Mouse (Mus musculus) midbrain, embryonic 10.5 days (tissue): ENCODE measurements around the gene Top2b. TPM values are rescaled to one million over a fixed set of nuclear protein-coding genes. Genes with fewer than 3 reads are reported as not detected.

Experiments
- DNase-seq: peaks from one replicate; pipeline ENCODE4 v3.0.0-alpha.2; 2017; ENCODE audit warnings: low spot score
- H3K27ac ChIP-seq: fragments of 300-500 bp; sonication (generic); replicated peaks from 2 replicates; pipeline ENCODE4 v1.5.1; 2016; ENCODE audit warnings: mild to moderate bottlenecking
- H3K27me3 ChIP-seq: fragments of 300-500 bp; sonication (generic); 2 replicates; pipeline ENCODE4 v1.6.1; 2016; ENCODE audit warnings: low read depth, mild to moderate bottlenecking; ENCODE audit not compliant: poor library complexity, severe bottlenecking
- H3K36me3 ChIP-seq: fragments of 300-500 bp; sonication (generic); 2 replicates; pipeline ENCODE4 v1.6.1; 2016; ENCODE audit warnings: mild to moderate bottlenecking, moderate library complexity
- H3K4me1 ChIP-seq: fragments of 300-500 bp; sonication (generic); 2 replicates; pipeline ENCODE4 v1.6.1; 2016
- H3K4me3 ChIP-seq: fragments of 300-500 bp; sonication (generic); 2 replicates; pipeline ENCODE4 v1.5.1; 2016; ENCODE audit warnings: mild to moderate bottlenecking, moderate library complexity
- H3K9me3 ChIP-seq: fragments of 300-500 bp; sonication (generic); replicated peaks from 2 replicates; pipeline ENCODE4 v1.6.1; 2016; ENCODE audit warnings: mild to moderate bottlenecking
- WGBS: fragments of 180-500 bp; shearing (Covaris S2); methylation state at CpG from one replicate; pipeline ENCODE4 v1.1.7; 2016; 5-methylcytosine and 5-hydroxymethylcytosine counted together
- polyA plus RNA-seq: library from polyadenylated mRNA; unstranded; fragments of >200 nt; fragmentation: Nextera tagmentation; extraction: Ambion mirVana; gene quantifications from 2 replicates; pipeline ENCODE4 v1.2.1, GENCODE M21; 2016

The Top2b gene
- polyA plus RNA-seq, 1 experiment from 2014 or later, result 64.5 TPM

DNA sequence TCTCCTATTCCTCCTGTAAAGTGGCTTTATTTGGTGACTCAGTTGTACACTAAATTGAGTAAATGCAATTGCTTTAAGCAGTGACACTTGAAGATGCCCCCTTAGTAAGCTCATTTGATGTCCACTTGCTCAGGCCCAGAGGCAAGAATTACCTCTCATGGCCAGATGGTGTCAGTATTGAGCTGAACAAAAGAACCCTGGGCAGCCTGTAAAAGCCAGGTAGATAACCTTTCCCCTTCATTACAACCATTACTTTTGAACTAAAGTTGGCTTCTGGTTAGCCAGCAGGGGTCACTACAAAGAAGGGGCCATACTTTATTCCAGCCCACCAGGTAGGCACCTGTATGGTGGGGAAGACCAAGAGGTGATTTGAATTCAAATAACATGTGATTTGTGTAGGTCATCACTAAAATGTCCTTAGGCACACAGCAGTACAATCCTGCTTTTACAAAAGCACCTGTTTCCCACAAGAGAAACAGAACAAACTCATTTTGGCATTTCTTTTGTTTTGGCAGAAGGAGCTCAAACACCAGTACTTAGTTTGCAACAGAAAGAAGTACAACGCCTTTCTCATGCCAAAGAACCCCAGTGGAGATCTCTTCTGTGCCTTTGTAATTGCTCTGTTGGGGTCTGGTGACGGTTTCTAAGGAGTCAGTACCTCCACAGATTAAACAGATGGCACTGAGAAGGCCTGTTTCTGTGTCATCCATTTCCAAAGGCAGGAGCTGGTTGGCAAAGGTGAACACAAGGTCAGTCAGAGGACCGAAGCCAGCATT, 69.6 kb downstream of the Top2b start:
- no peak overlapping the region for H3K27ac ChIP-seq
- no peaks in the 10 kb centered on the region for H3K9me3 ChIP-seq
- no peaks in the 10 kb centered on the region for H3K4me1 ChIP-seq
- H3K4me3 ChIP-seq, result no peak overlapping the region
- peaks cover 45% of the 10 kb centered on the region for H3K36me3 ChIP-seq
- WGBS, result 61% methylated on average over 3 of the region's 3 CpGs
- DNase-seq, result peak; percentile 48
- H3K27me3 ChIP-seq, result no peaks in the 10 kb centered on the region

DNA sequence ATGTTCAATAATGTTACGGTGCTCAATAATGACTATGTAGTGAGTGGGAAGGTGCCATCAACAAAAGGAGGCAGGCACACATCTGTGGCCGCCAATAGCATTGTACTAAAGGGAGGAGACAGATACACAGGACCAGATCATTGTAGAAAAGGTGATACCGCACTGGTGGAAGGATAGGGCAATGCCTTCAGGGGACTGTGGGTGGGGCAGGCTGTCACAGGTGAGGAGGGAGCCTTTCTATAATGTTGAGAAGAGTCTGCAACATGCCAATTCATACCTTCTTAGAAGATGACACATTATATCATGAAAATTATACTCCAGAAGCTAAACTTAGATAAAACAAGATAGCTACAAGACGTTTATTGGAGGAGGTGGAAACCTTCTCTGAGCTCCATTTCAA, 72.4 kb downstream of the Top2b start:
- WGBS, result 94% methylated on average over 4 of the region's 4 CpGs
- Histone ChIP-seq H3K36me3 (peaks cover 17% of the 10 kb centered on the region), H3K27me3 (no peaks in the 10 kb centered on the region), H3K9me3 (no peaks in the 10 kb centered on the region), H3K27ac (no peak overlapping the region), H3K4me1 (no peaks in the 10 kb centered on the region), H3K4me3 (no peak overlapping the region)
- no peak for DNase-seq

DNA sequence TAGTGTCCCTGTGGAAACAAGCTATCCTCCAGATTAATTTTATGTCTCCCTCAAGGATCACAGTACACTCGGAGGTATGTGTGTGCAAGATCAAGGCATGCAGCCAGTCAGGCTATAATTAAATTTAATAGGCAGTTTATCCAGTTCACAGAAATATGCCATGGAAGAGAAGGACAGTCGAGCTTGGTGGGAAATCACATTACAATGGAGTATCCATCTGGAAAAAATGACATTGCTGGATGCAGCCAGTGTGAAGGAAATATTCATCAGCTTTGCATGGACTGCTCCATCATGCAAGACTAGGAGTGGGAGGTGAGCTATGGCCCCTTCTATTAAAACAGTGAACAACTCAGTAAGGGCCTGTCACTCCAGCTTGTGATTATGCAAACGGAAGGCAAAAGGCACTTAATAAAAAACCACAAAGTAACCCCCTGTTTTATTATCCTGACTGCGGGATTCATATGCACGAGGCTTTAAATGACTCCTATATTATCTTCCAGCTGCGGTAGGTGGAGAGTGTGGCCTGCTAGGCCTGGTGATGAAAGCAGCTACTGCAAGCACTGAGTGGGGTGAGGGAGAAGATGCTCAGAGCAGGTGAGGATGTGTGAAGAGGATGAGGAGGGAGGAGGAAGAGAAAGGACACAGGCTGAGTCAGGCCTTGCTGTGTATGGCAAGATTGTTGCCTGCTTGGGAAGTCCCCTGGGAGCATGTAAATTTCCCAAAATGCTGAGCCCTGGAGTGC, 74.6 kb downstream of the Top2b start:
- no peak for DNase-seq
- no peaks in the 10 kb centered on the region for H3K4me1 ChIP-seq
- 87% methylated on average over 6 of the region's 6 CpGs for WGBS
- no peak overlapping the region for H3K4me3 ChIP-seq
- no peak overlapping the region for H3K27ac ChIP-seq
- H3K27me3 ChIP-seq, result no peaks in the 10 kb centered on the region
- H3K9me3 ChIP-seq, result no peaks in the 10 kb centered on the region
- H3K36me3 ChIP-seq, result peaks cover 12% of the 10 kb centered on the region; the same call in 1 of the 2 replicates

DNA sequence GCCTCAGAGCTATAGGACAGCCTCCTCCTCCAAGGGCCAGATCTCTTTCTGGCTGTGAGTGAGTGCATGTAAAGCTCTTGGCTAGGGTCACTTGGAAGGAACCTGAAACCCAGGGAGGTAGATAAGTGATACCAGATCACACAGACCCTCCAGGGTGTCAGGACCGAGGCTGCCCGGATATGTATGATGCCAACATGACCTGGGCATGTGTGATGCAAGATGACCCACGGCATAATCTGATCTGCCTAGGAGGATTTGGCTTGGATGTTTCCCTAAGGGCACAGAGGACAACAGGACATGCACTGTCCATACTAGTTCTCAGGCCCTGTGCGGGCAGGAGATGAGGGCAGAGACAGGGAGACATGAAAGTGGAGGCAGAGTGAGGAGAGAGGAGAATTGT, 79.9 kb downstream of the Top2b start:
- Histone ChIP-seq H3K4me3 (no peak overlapping the region), H3K4me1 (no peaks in the 10 kb centered on the region), H3K9me3 (no peaks in the 10 kb centered on the region), H3K36me3 (no peaks in the 10 kb centered on the region), H3K27ac (no peak overlapping the region), H3K27me3 (no peaks in the 10 kb centered on the region)
- DNase-seq, result no peak
- WGBS, result 82% methylated on average over 4 of the region's 4 CpGs

DNA sequence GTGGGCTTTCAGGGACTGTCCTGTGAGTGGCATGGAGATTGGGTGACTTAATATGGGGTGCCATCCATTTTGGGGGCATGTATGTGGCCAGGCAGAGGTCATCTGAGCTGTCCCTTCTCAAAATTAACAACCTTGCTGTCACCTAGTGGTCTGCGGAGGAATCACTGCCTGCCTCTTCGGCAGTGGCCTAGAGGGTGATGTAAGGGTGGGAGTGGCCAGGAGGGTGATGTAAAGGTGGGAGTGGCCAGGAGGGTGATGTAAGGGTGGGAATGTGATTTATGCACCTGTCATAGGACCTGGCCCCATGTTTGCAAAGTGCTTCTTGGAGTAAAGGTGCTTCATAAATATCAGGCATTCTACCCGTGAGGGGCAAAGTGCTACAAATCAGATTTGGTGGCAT, 82.6 kb downstream of the Top2b start:
- no peak for DNase-seq
- Histone ChIP-seq H3K36me3 (no peaks in the 10 kb centered on the region), H3K27ac (no peak overlapping the region), H3K27me3 (no peaks in the 10 kb centered on the region), H3K4me1 (no peaks in the 10 kb centered on the region), H3K4me3 (no peak overlapping the region), H3K9me3 (no peaks in the 10 kb centered on the region)
- 47% methylated on average over 3 of the region's 3 CpGs for WGBS

DNA sequence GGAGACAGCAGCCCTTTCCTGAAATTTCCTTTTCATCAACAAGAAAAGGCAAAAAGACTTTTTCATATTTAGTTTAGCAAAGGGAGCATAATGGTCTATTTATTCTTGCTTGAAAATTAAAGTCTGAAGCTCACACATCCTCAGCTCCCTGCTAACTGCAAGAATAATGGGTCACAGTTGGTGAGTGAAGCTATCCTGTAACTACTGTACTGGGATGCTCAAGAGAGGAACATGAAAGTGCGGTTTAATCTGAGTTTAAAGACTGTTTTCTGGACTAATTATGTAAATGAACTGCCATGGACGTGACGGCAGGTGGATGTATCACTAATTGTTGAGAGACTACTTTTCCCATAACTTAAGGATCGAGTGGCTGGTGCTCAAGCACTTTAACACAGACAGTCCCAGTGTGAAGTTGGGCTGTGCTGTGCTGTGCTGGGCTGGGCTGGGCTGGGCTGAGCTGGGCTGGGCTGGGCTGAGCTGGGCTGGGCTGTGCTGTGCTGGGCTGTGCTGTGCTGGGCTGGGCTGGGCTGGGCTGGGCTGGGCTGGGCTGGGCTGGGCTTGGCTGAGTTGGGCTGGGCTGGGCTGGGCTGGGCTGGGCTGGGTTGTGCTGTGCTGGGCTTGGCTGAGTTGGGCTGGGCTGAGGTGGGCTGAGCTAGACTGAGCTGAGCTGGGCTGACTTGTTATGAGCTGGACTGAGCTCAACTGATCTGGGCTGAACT, 83.4 kb downstream of the Top2b start:
- no peaks in the 10 kb centered on the region for H3K4me1 ChIP-seq
- no peak overlapping the region for H3K27ac ChIP-seq
- no peaks in the 10 kb centered on the region for H3K9me3 ChIP-seq
- WGBS, result 70% methylated on average over 4 of the region's 4 CpGs
- H3K4me3 ChIP-seq, result no peak overlapping the region
- H3K36me3 ChIP-seq, result no peaks in the 10 kb centered on the region
- H3K27me3 ChIP-seq, result no peaks in the 10 kb centered on the region
- DNase-seq, result peak; percentile 26

DNA sequence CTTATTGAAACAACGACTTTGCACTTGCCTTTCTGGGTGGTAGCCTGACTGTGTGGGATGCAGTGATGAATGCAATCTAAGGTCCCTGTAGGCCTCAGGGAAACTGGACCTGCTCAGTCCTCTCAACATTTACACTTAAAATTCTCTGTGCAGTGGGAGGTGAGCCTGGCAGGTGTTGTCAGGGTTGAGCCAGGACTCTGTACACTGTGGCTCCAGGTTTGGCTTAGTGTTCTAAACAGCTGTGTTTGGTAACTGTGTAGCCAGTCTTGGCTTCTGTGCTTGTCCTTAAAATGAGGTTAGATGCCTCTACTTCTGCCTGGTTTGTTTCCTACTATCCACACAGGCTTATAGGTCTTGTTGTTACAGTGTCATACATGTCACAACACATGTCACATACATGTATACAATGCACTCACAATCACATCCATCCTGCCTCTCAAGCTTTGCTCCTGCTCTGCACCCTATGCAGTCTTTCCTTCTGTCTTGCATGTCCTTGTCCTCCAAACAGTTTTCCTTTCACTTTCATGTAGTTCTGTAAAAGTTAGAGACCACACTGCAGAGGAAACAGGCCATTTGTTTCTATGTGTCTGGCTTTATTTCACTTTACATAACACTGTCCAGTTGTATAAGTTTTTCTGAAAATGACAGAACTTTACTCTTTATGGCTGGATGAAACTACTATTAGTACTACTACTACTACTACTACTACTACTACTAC, 113.8 kb downstream of the Top2b start:
- Histone ChIP-seq H3K4me3 (no peak overlapping the region), H3K27ac (no peak overlapping the region), H3K27me3 (no peaks in the 10 kb centered on the region), H3K4me1 (peaks cover 3% of the 10 kb centered on the region; the same call in 1 of the 2 replicates), H3K36me3 (no peaks in the 10 kb centered on the region), H3K9me3 (no peaks in the 10 kb centered on the region)
- WGBS, result 91% methylated on average over 1 of the region's 1 CpGs
- DNase-seq, result no peak

DNA sequence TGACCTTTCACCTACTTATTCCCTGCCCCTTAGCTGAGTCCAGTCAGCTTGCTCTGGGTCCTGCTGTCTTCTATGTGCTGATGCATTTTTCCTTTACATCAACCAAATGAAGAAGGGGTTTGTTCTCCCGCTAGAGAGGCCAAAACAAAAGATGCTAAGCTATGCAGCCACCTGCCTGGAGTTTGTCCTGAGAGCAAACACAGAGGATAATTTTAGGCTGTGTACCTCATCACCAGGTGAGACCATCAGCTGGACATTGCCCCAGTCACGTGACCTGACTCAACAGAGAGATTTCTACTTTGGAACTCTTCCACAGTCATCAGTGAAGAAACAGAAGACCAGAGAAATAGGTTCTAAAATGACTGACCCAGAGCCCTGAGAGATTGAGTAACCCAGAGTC, 114.5 kb downstream of the Top2b start:
- Histone ChIP-seq H3K27me3 (no peaks in the 10 kb centered on the region), H3K27ac (no peak overlapping the region), H3K9me3 (no peaks in the 10 kb centered on the region), H3K36me3 (no peaks in the 10 kb centered on the region), H3K4me3 (no peak overlapping the region), H3K4me1 (peaks cover 3% of the 10 kb centered on the region; the same call in 1 of the 2 replicates)
- DNase-seq, result no peak
- WGBS, result 82% methylated on average over 2 of the region's 2 CpGs

DNA sequence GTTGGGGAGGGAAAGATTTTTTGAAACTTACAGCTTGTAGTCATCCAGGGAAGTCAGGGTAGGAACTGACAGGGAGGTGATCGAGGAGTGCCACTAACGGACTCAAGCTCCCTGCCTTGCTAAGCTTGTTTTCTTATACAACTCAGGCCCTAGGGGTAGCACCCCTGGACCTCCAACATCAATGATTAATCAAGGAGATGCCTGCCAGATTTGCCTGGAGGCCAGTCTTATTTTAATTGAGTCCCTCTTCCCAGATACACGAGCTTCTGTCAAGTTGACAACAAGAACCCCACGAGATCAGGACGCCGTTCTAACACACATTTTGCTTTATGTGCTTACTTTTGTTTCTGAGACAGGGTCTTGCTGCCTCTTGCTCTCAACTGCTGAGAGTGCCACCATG, 115.6 kb downstream of the Top2b start:
- Histone ChIP-seq H3K4me3 (no peak overlapping the region), H3K27me3 (no peaks in the 10 kb centered on the region), H3K9me3 (no peaks in the 10 kb centered on the region), H3K4me1 (peaks cover 3% of the 10 kb centered on the region; the same call in 1 of the 2 replicates), H3K27ac (no peak overlapping the region), H3K36me3 (no peaks in the 10 kb centered on the region)
- 83% methylated on average over 6 of the region's 6 CpGs for WGBS
- no peak for DNase-seq

DNA sequence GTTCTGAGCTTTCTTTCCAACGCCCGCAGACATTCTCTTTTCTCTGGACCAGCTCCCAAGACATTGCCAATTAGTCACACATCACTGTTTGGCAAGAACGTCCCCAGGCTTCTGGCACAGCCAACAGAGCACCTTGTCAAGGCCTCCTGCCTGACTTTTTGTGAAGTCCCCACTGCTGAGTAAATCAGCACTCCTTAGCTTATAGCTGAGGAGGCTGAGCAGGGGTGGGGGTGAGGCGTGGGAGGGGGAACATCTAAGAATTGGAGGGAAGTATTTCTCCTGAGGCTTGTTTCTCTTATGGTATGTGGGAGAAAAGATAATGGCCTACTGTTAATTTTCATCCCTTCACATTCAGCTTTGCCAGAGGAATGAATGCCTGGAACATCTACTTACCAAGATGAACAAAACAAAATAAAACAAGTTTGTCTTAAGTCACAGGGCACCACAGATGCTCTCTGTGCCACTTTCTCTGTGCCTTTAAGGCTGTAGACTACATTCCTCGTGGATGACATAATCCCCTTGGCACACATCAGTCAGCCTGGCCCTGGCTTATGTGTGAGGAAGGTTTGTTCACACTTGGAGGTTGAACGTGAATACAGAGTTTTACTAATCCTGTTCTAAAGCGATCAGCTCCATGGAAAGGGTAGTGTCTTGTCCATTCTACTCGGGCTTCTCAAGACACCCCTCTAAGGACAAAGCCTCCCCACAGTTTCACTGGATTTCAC, 118.8 kb downstream of the Top2b start:
- WGBS, result 69% methylated on average over 8 of the region's 8 CpGs

More for the DNA sequence above, 118.8 kb downstream of the Top2b start:
- Histone ChIP-seq H3K4me3 (no peak overlapping the region), H3K27me3 (no peaks in the 10 kb centered on the region), H3K27ac (no peak overlapping the region), H3K4me1 (peaks cover 3% of the 10 kb centered on the region; the same call in 1 of the 2 replicates), H3K36me3 (no peaks in the 10 kb centered on the region), H3K9me3 (no peaks in the 10 kb centered on the region)
- DNase-seq, result no peak
